Mouse (Mus musculus): Measurements from ENCODE around the gene Arl13b. TPM values are rescaled to one million over a fixed set of nuclear protein-coding genes. Genes with fewer than 3 reads are reported as not detected.

The Arl13b gene
- total RNA-seq, 2 experiments from 2014 or later = 9.9 to 13.7 TPM

DNA sequence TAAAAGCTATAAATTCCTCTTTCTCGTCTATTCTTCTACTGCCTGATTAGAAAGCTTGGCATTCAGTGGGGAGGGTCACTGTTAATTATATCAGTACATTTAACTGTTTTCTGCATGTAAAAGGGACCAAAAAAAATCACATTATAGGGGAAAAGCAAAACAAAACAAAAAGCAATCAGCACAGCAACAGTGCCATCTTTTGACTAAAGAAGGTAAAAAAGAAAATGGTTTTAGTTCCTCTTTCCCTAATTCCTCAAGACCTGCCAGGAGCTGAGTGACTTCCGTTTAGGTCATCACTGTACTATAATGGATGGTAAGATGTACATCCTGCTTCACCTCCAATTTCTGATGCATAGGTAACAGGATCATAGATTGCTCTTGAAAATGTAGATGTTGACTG lies 101.0 kb downstream of the Arl13b start:
- DNase-seq = no peak
- intact Hi-C loops (cut with DNase I) = no loop called here

Small RNAs within 50 kb of the gene (microRNA-seq; reads per million reads assigned to microRNA genes)
- 0 reads per million in 2 experiments for gene Gm25986

Other genes with a start within 250 kb of the Arl13b start
- 1 to 10 TPM; 5.9 to 8.9 TPM for gene Nsun3, start 60.2 kb downstream of the Arl13b start, total RNA-seq (2021)
- gene Stx19, start 32.4 kb downstream of the Arl13b start, total RNA-seq (2021) = not detected
- gene Pros1, start 7.3 kb upstream of the Arl13b start, total RNA-seq (2021) = 10 to 100 TPM; 22.4 to 23.7 TPM

All from heart, postnatal 14 days (tissue).